Mouse (Mus musculus): Measurements from ENCODE around the gene Gm10490.

DNA sequence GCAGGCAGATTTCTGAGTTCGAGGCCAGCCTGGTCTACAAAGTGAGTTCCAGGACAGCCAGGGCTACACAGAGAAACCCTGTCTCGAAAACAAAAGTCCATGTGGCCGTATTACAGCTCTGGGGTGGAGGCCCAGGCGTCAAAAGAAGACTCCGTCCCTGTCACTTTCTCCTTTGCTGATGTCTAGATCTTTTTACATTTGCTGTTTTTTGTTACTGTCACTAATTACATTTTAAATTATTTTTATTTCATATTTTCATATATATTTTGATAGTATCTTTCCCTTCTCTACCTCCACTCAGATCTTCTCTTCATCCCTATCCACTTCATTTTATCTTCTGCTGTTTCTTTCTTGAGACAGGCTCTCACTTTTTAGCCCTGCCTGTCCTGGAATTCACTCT is 1.6 kb upstream of the Gm10490 start, which contains the start of gene Gm10491:
- no peak for TF ChIP-seq POLR2A (IDR thresholded peaks at IDR 0.05; ENCODE audit: low read depth, low read length)
- no peak for TF ChIP-seq CTCF (IDR thresholded peaks at IDR 0.05; ENCODE audit: borderline replicate concordance, insufficient read depth, low read length)
